Mouse (Mus musculus) central nervous system, embryonic 11.5 days (tissue): ENCODE data around the gene Slc9b2. TPM values are rescaled to one million over a fixed set of nuclear protein-coding genes. Genes with fewer than 3 reads are reported as not detected.

Source experiments
- polyA plus RNA-seq: library from polyadenylated mRNA; depleted of rRNA; stranded (reverse); fragments of >200 nt; gene quantifications from 2 replicates; pipeline ENCODE4 v1.2.3, GENCODE M21; 2012; rRNA removed

Gene Slc9b2
- 2.6 and 3.0 TPM in 2 replicates for polyA plus RNA-seq

GRCm38 (mm10) chr3:135307411-135308259 lies at the start of gene Slc9b2:
Slc9b2 (plus strand) TSS chr3:135307700.

GRCm38 (mm10) chr3:135280669-135281415 lies 26.7 kb upstream of the Slc9b2 start, which contains the start of gene Bdh2:
Bdh2 (plus strand) TSS chr3:135281221.

GRCm38 (mm10) chr3:135347739-135348264 lies 40.3 kb downstream of the Slc9b2 start, which contains the start of gene Slc9b1:
Slc9b1 (plus strand) TSS chr3:135348029.

Other genes starting within 250 kb of the Slc9b2 start
- 50.4 and 74.6 TPM in 2 replicates for gene Cenpe, start 95.2 kb upstream of the Slc9b2 start, polyA plus RNA-seq
- 3.4 and 6.8 TPM in 2 replicates for gene Bdh2, start 26.5 kb upstream of the Slc9b2 start, polyA plus RNA-seq
- gene Slc9b1, start 40.3 kb downstream of the Slc9b2 start, polyA plus RNA-seq = 0.24 and 0.31 TPM in 2 replicates
- gene Cisd2, start 116.2 kb downstream of the Slc9b2 start, polyA plus RNA-seq = 39.5 and 58.2 TPM in 2 replicates
- 326 and 353 TPM in 2 replicates for gene Ube2d3, start 130.4 kb downstream of the Slc9b2 start, polyA plus RNA-seq
- gene Manba, start 177.9 kb downstream of the Slc9b2 start, polyA plus RNA-seq = 2.3 and 5.5 TPM in 2 replicates